Mouse (Mus musculus): Measurements from ENCODE around the gene 4931406P16Rik. TPM values are rescaled to one million over a fixed set of nuclear protein-coding genes. Genes with fewer than 3 reads are reported as not detected.
"Not testable (repeated sequence)": the region's sequence is repeated elsewhere in the genome, so short reads cannot be mapped to it uniquely, and the experiment has no call there.

Gene 4931406P16Rik
- polyA plus RNA-seq, 1 experiment from 2014 or later: 44.1 TPM

GRCm38 (mm10) chr7:34339164-34339489, 25.8 kb upstream of the 4931406P16Rik start:
- Histone ChIP-seq H3K9me3 (ENCODE audit: control insufficient read depth, low read length) (no peaks in the 10 kb centered on the region), H3K4me3 (ENCODE audit: low read depth, low read length) (no peak overlapping the region), H3K27ac (ENCODE audit: low read depth, low read length) (no peak overlapping the region), H3K36me3 (ENCODE audit: control insufficient read depth, insufficient read depth, low read length) (peaks cover 11% of the 10 kb centered on the region; the same call in 1 of the 2 replicates), H3K4me2 (ENCODE audit: low read depth, low read length) (no peak overlapping the region), H3K9ac (replicated peaks; ENCODE audit: low read depth, low read length) (no peak overlapping the region), H3K27me3 (ENCODE audit: control insufficient read depth, insufficient read depth, low read length) (no peaks in the 10 kb centered on the region), H3K4me1 (ENCODE audit: control insufficient read depth, insufficient read depth, low read length) (no peaks in the 10 kb centered on the region)
- no peak for ATAC-seq (ENCODE audit: low read depth)
- 92% methylated on average over 5 of the region's 5 CpGs for WGBS

GRCm38 (mm10) chr7:34338445-34339163, 25.3 kb upstream of the 4931406P16Rik start:
- H3K9me3 ChIP-seq (ENCODE audit: control insufficient read depth, low read length): no peaks in the 10 kb centered on the region
- no peak for ATAC-seq (ENCODE audit: low read depth)
- no peaks in the 10 kb centered on the region for H3K4me1 ChIP-seq (ENCODE audit: control insufficient read depth, insufficient read depth, low read length)
- no peak overlapping the region for H3K4me2 ChIP-seq (ENCODE audit: low read depth, low read length)
- H3K27me3 ChIP-seq (ENCODE audit: control insufficient read depth, insufficient read depth, low read length): no peaks in the 10 kb centered on the region
- H3K27ac ChIP-seq (ENCODE audit: low read depth, low read length): no peak overlapping the region
- no peak overlapping the region for H3K9ac ChIP-seq (replicated peaks; ENCODE audit: low read depth, low read length)
- 78% methylated on average over 9 of the region's 9 CpGs for WGBS
- peaks cover 5% of the 10 kb centered on the region; the same call in 1 of the 2 replicates for H3K36me3 ChIP-seq (ENCODE audit: control insufficient read depth, insufficient read depth, low read length)
- no peak overlapping the region for H3K4me3 ChIP-seq (ENCODE audit: low read depth, low read length)

GRCm38 (mm10) chr7:34337268-34337667, 23.9 kb upstream of the 4931406P16Rik start:
- H3K27ac ChIP-seq (ENCODE audit: low read depth, low read length): no peak overlapping the region
- H3K9me3 ChIP-seq (ENCODE audit: control insufficient read depth, low read length): no peaks in the 10 kb centered on the region
- H3K9ac ChIP-seq (replicated peaks; ENCODE audit: low read depth, low read length): no peak overlapping the region
- 90% methylated on average over 2 of the region's 2 CpGs for WGBS
- no peaks in the 10 kb centered on the region; the same call in 1 of the 2 replicates for H3K36me3 ChIP-seq (ENCODE audit: control insufficient read depth, insufficient read depth, low read length)
- no peak overlapping the region for H3K4me2 ChIP-seq (ENCODE audit: low read depth, low read length)
- no peak overlapping the region for H3K4me3 ChIP-seq (ENCODE audit: low read depth, low read length)
- no peak for ATAC-seq (ENCODE audit: low read depth)
- H3K4me1 ChIP-seq (ENCODE audit: control insufficient read depth, insufficient read depth, low read length): no peaks in the 10 kb centered on the region
- no peaks in the 10 kb centered on the region for H3K27me3 ChIP-seq (ENCODE audit: control insufficient read depth, insufficient read depth, low read length)

- H3K4me2 ChIP-seq (ENCODE audit: low read depth, low read length); H3K36me3 ChIP-seq (ENCODE audit: control insufficient read depth, insufficient read depth, low read length); H3K4me3 ChIP-seq (ENCODE audit: low read depth, low read length); H3K27me3 ChIP-seq (ENCODE audit: control insufficient read depth, insufficient read depth, low read length); ATAC-seq (ENCODE audit: low read depth); H3K9ac ChIP-seq (replicated peaks; ENCODE audit: low read depth, low read length); H3K4me1 ChIP-seq (ENCODE audit: control insufficient read depth, insufficient read depth, low read length); H3K9me3 ChIP-seq (ENCODE audit: control insufficient read depth, low read length); H3K27ac ChIP-seq (ENCODE audit: low read depth, low read length): not testable (repeated sequence)
- WGBS: 92% methylated on average over 1 of the region's 1 CpGs
Observed at GRCm38 (mm10) chr7:34336545-34336944, 23.2 kb upstream of the 4931406P16Rik start.

GRCm38 (mm10) chr7:34327493-34327892, 14.1 kb upstream of the 4931406P16Rik start:
- Histone ChIP-seq H3K27ac (ENCODE audit: low read depth, low read length) (no peak overlapping the region), H3K36me3 (ENCODE audit: control insufficient read depth, insufficient read depth, low read length) (no peaks in the 10 kb centered on the region), H3K9me3 (ENCODE audit: control insufficient read depth, low read length) (no peaks in the 10 kb centered on the region), H3K4me3 (ENCODE audit: low read depth, low read length) (no peak overlapping the region), H3K9ac (replicated peaks; ENCODE audit: low read depth, low read length) (no peak overlapping the region), H3K4me2 (ENCODE audit: low read depth, low read length) (no peak overlapping the region), H3K27me3 (ENCODE audit: control insufficient read depth, insufficient read depth, low read length) (no peaks in the 10 kb centered on the region), H3K4me1 (ENCODE audit: control insufficient read depth, insufficient read depth, low read length) (no peaks in the 10 kb centered on the region)
- no peak for ATAC-seq (ENCODE audit: low read depth)
- 74% methylated on average over 3 of the region's 3 CpGs for WGBS

GRCm38 (mm10) chr7:34324857-34325256, 11.5 kb upstream of the 4931406P16Rik start:
- 91% methylated on average over 1 of the region's 1 CpGs for WGBS
- no peak for ATAC-seq (ENCODE audit: low read depth)
- H3K27ac ChIP-seq (ENCODE audit: low read depth, low read length): no peak overlapping the region

GRCm38 (mm10) chr7:34324005-34324404, 10.7 kb upstream of the 4931406P16Rik start:
- no peak overlapping the region for H3K9ac ChIP-seq (replicated peaks; ENCODE audit: low read depth, low read length)
- no peak for ATAC-seq (ENCODE audit: low read depth)
- H3K9me3 ChIP-seq (ENCODE audit: control insufficient read depth, low read length): no peaks in the 10 kb centered on the region
- H3K4me2 ChIP-seq (ENCODE audit: low read depth, low read length): no peak overlapping the region
- no peaks in the 10 kb centered on the region for H3K4me1 ChIP-seq (ENCODE audit: control insufficient read depth, insufficient read depth, low read length)
- H3K27ac ChIP-seq (ENCODE audit: low read depth, low read length): no peak overlapping the region
- no peaks in the 10 kb centered on the region for H3K36me3 ChIP-seq (ENCODE audit: control insufficient read depth, insufficient read depth, low read length)
- WGBS: 93% methylated on average over 2 of the region's 2 CpGs
- no peaks in the 10 kb centered on the region for H3K27me3 ChIP-seq (ENCODE audit: control insufficient read depth, insufficient read depth, low read length)
- no peak overlapping the region for H3K4me3 ChIP-seq (ENCODE audit: low read depth, low read length)

More at GRCm38 (mm10) chr7:34324857-34325256, 11.5 kb upstream of the 4931406P16Rik start:
- Histone ChIP-seq H3K4me3 (ENCODE audit: low read depth, low read length) (no peak overlapping the region), H3K9ac (replicated peaks; ENCODE audit: low read depth, low read length) (no peak overlapping the region), H3K9me3 (ENCODE audit: control insufficient read depth, low read length) (no peaks in the 10 kb centered on the region), H3K27me3 (ENCODE audit: control insufficient read depth, insufficient read depth, low read length) (no peaks in the 10 kb centered on the region), H3K4me1 (ENCODE audit: control insufficient read depth, insufficient read depth, low read length) (no peaks in the 10 kb centered on the region), H3K36me3 (ENCODE audit: control insufficient read depth, insufficient read depth, low read length) (no peaks in the 10 kb centered on the region), H3K4me2 (ENCODE audit: low read depth, low read length) (no peak overlapping the region)

GRCm38 (mm10) chr7:34323351-34323750, 10.0 kb upstream of the 4931406P16Rik start:
- no peak overlapping the region for H3K4me3 ChIP-seq (ENCODE audit: low read depth, low read length)
- H3K9me3 ChIP-seq (ENCODE audit: control insufficient read depth, low read length): no peaks in the 10 kb centered on the region
- no peak overlapping the region for H3K27ac ChIP-seq (ENCODE audit: low read depth, low read length)
- WGBS: 85% methylated on average over 8 of the region's 8 CpGs
- no peak overlapping the region for H3K4me2 ChIP-seq (ENCODE audit: low read depth, low read length)
- no peaks in the 10 kb centered on the region for H3K36me3 ChIP-seq (ENCODE audit: control insufficient read depth, insufficient read depth, low read length)
- no peak overlapping the region for H3K9ac ChIP-seq (replicated peaks; ENCODE audit: low read depth, low read length)
- no peaks in the 10 kb centered on the region for H3K27me3 ChIP-seq (ENCODE audit: control insufficient read depth, insufficient read depth, low read length)
- no peak for ATAC-seq (ENCODE audit: low read depth)
- H3K4me1 ChIP-seq (ENCODE audit: control insufficient read depth, insufficient read depth, low read length): no peaks in the 10 kb centered on the region

GRCm38 (mm10) chr7:34321958-34322357, 8.6 kb upstream of the 4931406P16Rik start:
- 89% methylated on average over 4 of the region's 4 CpGs for whole genome bisulfite sequencing
- ATAC-seq (ENCODE audit: low read depth): no peak
- no peak overlapping the region for H3K4me3 ChIP-seq (ENCODE audit: low read depth, low read length)

More at GRCm38 (mm10) chr7:34321958-34322357, 8.6 kb upstream of the 4931406P16Rik start:
- no peaks in the 10 kb centered on the region for H3K9me3 ChIP-seq (ENCODE audit: control insufficient read depth, low read length)
- H3K27ac ChIP-seq (ENCODE audit: low read depth, low read length): no peak overlapping the region
- H3K4me2 ChIP-seq (ENCODE audit: low read depth, low read length): no peak overlapping the region
- H3K4me1 ChIP-seq (ENCODE audit: control insufficient read depth, insufficient read depth, low read length): no peaks in the 10 kb centered on the region
- H3K27me3 ChIP-seq (ENCODE audit: control insufficient read depth, insufficient read depth, low read length): no peaks in the 10 kb centered on the region
- no peaks in the 10 kb centered on the region for H3K36me3 ChIP-seq (ENCODE audit: control insufficient read depth, insufficient read depth, low read length)
- H3K9ac ChIP-seq (replicated peaks; ENCODE audit: low read depth, low read length): no peak overlapping the region

Measured in neural tube, embryonic 14.5 days (tissue).